Mouse (Mus musculus): ENCODE data around the gene Gm340. TPM values are rescaled to one million over a fixed set of nuclear protein-coding genes. Genes with fewer than 3 reads are reported as not detected.

The Gm340 gene
- 2.1 TPM for polyA plus RNA-seq (2012; fragmentation: generic; extraction: Trizol)
- long read RNA-seq, experiment 1, result 0 reads
- long read RNA-seq, experiment 2, partial matches to known transcripts, result 0 of 4 reads
- long read RNA-seq, experiment 2, other reads (novel, unspliced or antisense), result 4 of 4 reads

DNA sequence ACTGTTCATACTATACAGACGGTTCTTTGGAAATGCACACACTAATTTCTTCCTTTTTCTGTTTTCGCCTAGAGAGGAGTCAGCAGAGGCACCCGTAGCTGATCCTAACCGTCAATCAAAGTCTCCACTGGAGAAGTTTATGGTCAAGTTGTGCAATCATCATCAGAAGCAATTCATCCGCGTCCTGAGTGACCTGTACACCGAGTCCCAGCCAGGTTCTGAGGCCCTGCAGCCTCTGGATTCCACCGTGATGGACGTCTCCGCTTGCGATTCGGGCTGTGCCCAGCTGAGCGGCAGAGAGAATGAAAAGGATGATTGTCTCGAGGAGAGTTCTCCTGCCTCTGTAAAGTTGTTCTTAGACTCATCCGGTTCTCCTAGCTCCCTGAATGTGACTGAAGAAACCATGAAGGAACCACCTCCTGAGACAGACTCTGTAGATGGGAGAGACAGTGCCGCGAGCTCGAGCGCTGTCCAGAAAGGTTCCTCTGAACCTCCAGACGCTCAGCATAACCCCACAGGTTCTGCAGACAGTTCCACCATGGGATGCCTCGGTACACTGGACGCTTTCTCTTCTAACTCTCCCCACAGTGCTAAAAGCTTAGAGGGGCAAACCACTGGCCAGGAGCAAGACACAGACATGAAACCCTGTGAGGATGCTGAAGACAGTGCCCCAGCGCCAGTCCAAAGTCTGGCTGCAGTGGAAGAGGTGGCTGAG is at the start of gene Gm340:
Gene Gm340 (plus strand): TSS at position 665 of the 715 bp plus-strand sequence.
- H3K36me3 ChIP-seq (ENCODE audit: control insufficient read depth, insufficient read depth), result peaks cover 35% of the 10 kb centered on the region

DNA sequence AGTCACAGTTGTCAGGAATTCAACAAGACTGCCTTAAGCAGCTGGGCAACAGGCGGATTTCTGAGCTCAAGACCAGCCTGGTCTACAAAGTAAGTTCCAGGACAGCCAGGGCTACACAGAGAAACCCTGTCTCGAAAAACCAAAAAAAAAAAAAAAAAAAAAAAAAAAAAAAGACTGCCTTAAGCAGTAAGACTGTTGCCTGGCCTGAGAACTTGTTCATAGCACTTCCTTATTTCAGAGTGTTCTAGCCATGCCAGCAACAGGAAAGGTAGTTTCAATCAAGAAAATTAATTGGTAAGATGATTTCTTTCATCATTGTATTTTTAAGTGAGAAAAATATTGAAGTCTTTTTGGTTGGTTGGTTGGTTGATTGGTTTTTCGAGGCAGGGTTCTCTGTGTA is 48.1 kb upstream of the Gm340 start:
- TF ChIP-seq USF1 (IDR thresholded peaks at IDR 0.05; ENCODE audit: low read depth), result no peak
- no peak for TF ChIP-seq CTCF (IDR thresholded peaks at IDR 0.05; ENCODE audit: control insufficient read depth, insufficient read depth, insufficient read length)
- TF ChIP-seq MYOD1 (IDR thresholded peaks at IDR 0.05; ENCODE audit: control insufficient read depth, insufficient read length, low read depth), result no peak
- no peak for TF ChIP-seq FOSL1 (IDR thresholded peaks at IDR 0.05; ENCODE audit: insufficient read depth, low read length, poor library complexity, severe bottlenecking)
- TF ChIP-seq MAX (IDR thresholded peaks at IDR 0.05), result no peak
- TF ChIP-seq MYOG (IDR thresholded peaks at IDR 0.05; ENCODE audit: control insufficient read depth, extremely low read depth, insufficient read length), result no peak
- no peak for TF ChIP-seq CEBPB (IDR thresholded peaks at IDR 0.05; ENCODE audit: low read depth)
- Histone ChIP-seq H3K27me3 (ENCODE audit: control insufficient read depth, insufficient read depth, insufficient read length) (no peaks in the 10 kb centered on the region), H3K79me2 (ENCODE audit: control insufficient read depth, insufficient read depth) (peaks cover 91% of the 10 kb centered on the region), H3K79me3 (ENCODE audit: low read depth) (peaks cover 53% of the 10 kb centered on the region), H3ac (ENCODE audit: control insufficient read depth, insufficient read length, low read depth) (no peak overlapping the region), H3K36me3 (ENCODE audit: control insufficient read depth, insufficient read depth) (peaks cover 21% of the 10 kb centered on the region), H3K4me3 (ENCODE audit: insufficient read depth, poor library complexity, severe bottlenecking) (no peak overlapping the region)

More for the DNA sequence above, at the start of gene Gm340:
- no peak within 1 kb of the TSS for H3K4me3 ChIP-seq (ENCODE audit: insufficient read depth, poor library complexity, severe bottlenecking)
- TF ChIP-seq CEBPB (IDR thresholded peaks at IDR 0.05; ENCODE audit: low read depth), result no peak
- no peak for TF ChIP-seq MYOG (IDR thresholded peaks at IDR 0.05; ENCODE audit: control insufficient read depth, extremely low read depth, insufficient read length)
- TF ChIP-seq MYOD1 (IDR thresholded peaks at IDR 0.05; ENCODE audit: control insufficient read depth, insufficient read length, low read depth), result no peak
- no peak for TF ChIP-seq CTCF (IDR thresholded peaks at IDR 0.05; ENCODE audit: control insufficient read depth, insufficient read depth, insufficient read length)
- TF ChIP-seq USF1 (IDR thresholded peaks at IDR 0.05; ENCODE audit: low read depth), result no peak
- no peak for TF ChIP-seq MAX (IDR thresholded peaks at IDR 0.05)
- TF ChIP-seq FOSL1 (IDR thresholded peaks at IDR 0.05; ENCODE audit: insufficient read depth, low read length, poor library complexity, severe bottlenecking), result no peak
- H3K79me3 ChIP-seq (ENCODE audit: low read depth), result no peaks in the 10 kb centered on the region
- H3ac ChIP-seq (ENCODE audit: control insufficient read depth, insufficient read length, low read depth), result no peak within 1 kb of the TSS
- H3K79me2 ChIP-seq (ENCODE audit: control insufficient read depth, insufficient read depth), result no peaks in the 10 kb centered on the region
- no peaks in the 10 kb centered on the region for H3K27me3 ChIP-seq (ENCODE audit: control insufficient read depth, insufficient read depth, insufficient read length)

DNA sequence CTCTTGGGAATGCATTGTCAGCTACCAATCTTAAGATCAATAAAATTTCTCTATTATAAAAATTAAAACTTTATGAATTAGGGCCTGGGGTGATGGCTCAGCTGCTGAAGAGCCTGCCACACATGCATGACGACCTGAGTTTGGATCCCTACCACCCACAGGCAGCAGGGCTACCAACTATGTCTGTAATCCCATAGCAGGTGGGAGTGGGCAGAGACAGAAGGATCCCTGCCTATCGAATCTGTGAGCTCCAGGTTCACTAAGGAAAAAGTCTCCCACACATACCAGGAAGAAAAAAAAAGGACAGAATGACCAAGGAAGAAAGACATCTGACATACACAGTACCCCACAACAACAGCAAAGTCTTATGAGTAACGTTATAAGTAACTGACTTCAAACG is 25.2 kb upstream of the Gm340 start:
- TF ChIP-seq MYOG (IDR thresholded peaks at IDR 0.05; ENCODE audit: control insufficient read depth, extremely low read depth, insufficient read length), result no peak
- Histone ChIP-seq H3ac (ENCODE audit: control insufficient read depth, insufficient read length, low read depth) (no peak overlapping the region), H3K79me2 (ENCODE audit: control insufficient read depth, insufficient read depth) (no peaks in the 10 kb centered on the region), H3K27me3 (ENCODE audit: control insufficient read depth, insufficient read depth, insufficient read length) (no peaks in the 10 kb centered on the region), H3K36me3 (ENCODE audit: control insufficient read depth, insufficient read depth) (peaks cover 82% of the 10 kb centered on the region), H3K4me3 (ENCODE audit: insufficient read depth, poor library complexity, severe bottlenecking) (no peak overlapping the region), H3K79me3 (ENCODE audit: low read depth) (peaks cover 5% of the 10 kb centered on the region)

DNA sequence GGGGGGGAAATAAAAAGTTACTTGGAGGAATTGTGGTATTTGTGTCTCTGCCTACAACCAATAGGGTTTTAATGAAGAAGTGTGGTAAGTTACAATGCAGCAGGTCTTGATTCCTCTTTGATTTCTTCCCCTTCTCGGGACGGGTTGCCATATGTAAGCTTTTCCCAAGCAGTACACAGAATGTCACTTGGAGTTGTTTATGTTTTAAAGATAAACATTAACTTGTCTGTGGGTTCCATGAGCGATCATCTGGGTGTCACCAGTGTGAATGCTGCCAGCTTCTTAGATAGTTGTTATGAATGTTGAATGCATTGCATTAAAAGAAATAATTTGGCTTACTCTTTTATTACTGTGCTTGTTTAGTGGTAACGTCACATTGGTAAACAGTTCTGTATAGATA is 24.7 kb upstream of the Gm340 start:
- no peak overlapping the region for H3ac ChIP-seq (ENCODE audit: control insufficient read depth, insufficient read length, low read depth)
- peaks cover 80% of the 10 kb centered on the region for H3K36me3 ChIP-seq (ENCODE audit: control insufficient read depth, insufficient read depth)
- H3K27me3 ChIP-seq (ENCODE audit: control insufficient read depth, insufficient read depth, insufficient read length), result no peaks in the 10 kb centered on the region
- TF ChIP-seq MAX (IDR thresholded peaks at IDR 0.05) (no peak), CTCF (IDR thresholded peaks at IDR 0.05; ENCODE audit: control insufficient read depth, insufficient read depth, insufficient read length) (no peak), USF1 (IDR thresholded peaks at IDR 0.05; ENCODE audit: low read depth) (no peak), CEBPB (IDR thresholded peaks at IDR 0.05; ENCODE audit: low read depth) (no peak), MYOD1 (IDR thresholded peaks at IDR 0.05; ENCODE audit: control insufficient read depth, insufficient read length, low read depth) (no peak), MYOG (IDR thresholded peaks at IDR 0.05; ENCODE audit: control insufficient read depth, extremely low read depth, insufficient read length) (no peak), FOSL1 (IDR thresholded peaks at IDR 0.05; ENCODE audit: insufficient read depth, low read length, poor library complexity, severe bottlenecking) (no peak)
- H3K79me3 ChIP-seq (ENCODE audit: low read depth), result peaks cover 5% of the 10 kb centered on the region
- no peak overlapping the region for H3K4me3 ChIP-seq (ENCODE audit: insufficient read depth, poor library complexity, severe bottlenecking)
- peaks cover 4% of the 10 kb centered on the region for H3K79me2 ChIP-seq (ENCODE audit: control insufficient read depth, insufficient read depth)

DNA sequence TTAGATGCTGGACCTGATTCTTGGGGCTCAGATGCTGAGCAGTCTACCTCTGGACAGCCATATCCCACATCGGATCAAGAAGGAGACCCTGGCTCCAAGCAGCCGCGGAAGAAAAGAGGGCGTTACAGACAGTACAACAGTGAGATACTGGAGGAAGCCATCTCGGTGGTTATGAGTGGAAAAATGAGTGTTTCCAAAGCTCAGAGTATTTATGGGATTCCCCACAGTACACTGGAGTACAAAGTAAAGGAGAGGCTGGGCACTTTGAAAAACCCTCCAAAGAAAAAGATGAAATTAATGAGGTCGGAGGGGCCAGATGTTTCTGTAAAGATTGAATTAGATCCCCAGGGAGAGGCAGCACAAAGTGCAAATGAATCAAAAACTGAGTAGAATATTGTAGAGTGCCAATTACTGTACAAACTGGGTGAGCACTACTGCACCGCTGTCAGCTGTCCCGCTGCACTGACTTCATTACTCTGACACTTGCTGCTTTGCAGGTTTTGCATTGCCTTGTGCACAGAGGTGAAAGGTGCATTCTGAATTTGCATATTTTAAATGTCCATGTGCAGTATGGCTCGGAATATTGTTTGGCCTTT is 23.2 kb upstream of the Gm340 start:
- Histone ChIP-seq H3K27me3 (ENCODE audit: control insufficient read depth, insufficient read depth, insufficient read length) (no peaks in the 10 kb centered on the region), H3K79me2 (ENCODE audit: control insufficient read depth, insufficient read depth) (peaks cover 15% of the 10 kb centered on the region), H3K36me3 (ENCODE audit: control insufficient read depth, insufficient read depth) (peaks cover 68% of the 10 kb centered on the region), H3K79me3 (ENCODE audit: low read depth) (peaks cover 7% of the 10 kb centered on the region), H3K4me3 (ENCODE audit: insufficient read depth, poor library complexity, severe bottlenecking) (no peak overlapping the region), H3ac (ENCODE audit: control insufficient read depth, insufficient read length, low read depth) (no peak overlapping the region)
- TF ChIP-seq CTCF (IDR thresholded peaks at IDR 0.05; ENCODE audit: control insufficient read depth, insufficient read depth, insufficient read length), result no peak
- TF ChIP-seq USF1 (IDR thresholded peaks at IDR 0.05; ENCODE audit: low read depth), result no peak
- TF ChIP-seq MYOG (IDR thresholded peaks at IDR 0.05; ENCODE audit: control insufficient read depth, extremely low read depth, insufficient read length), result no peak
- no peak for TF ChIP-seq CEBPB (IDR thresholded peaks at IDR 0.05; ENCODE audit: low read depth)
- no peak for TF ChIP-seq FOSL1 (IDR thresholded peaks at IDR 0.05; ENCODE audit: insufficient read depth, low read length, poor library complexity, severe bottlenecking)
- TF ChIP-seq MYOD1 (IDR thresholded peaks at IDR 0.05; ENCODE audit: control insufficient read depth, insufficient read length, low read depth), result no peak
- no peak for TF ChIP-seq MAX (IDR thresholded peaks at IDR 0.05)

Measured in C2C12 (cell line).